Mouse (Mus musculus): Measurements from ENCODE around the gene Tmcc3. TPM values are rescaled to one million over a fixed set of nuclear protein-coding genes. Genes with fewer than 3 reads are reported as not detected.

Tmcc3 gene
- polyA plus RNA-seq, 1 experiment from 2014 or later = 7.8 TPM

DNA sequence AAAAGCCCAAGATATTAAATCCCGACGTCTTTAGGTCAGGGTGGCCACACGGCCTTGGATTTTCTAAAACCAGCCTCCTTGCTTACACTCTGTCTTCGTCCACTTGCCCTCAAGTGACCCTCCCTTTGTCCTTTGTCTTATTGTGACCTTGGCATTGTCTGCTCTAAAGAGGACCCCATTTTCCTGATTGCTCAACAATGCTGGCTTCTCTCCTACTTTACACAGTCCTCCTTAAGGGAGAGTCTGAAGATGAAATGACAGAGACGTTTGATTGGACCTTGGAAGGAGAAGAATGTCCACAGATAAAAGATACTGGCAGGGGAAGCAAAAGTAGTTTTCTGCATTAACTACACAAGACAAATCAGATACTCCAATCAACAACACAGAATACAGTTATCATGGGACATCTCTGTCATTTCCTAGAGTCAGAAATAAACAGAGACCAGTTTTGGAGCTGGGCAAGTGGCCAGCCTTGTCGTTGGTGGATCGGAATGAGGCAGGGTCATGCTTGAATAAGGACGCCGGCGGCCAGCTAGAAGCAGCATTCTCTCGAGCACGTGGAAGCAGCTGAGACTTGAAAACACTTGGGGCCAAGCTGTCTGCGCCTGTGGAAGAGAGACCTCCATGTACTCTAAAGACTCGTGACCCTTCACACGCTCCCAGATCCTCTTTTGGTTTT is 150.8 kb downstream of the Tmcc3 start:
- peak; percentile 80 for ATAC-seq (replicated peaks; ENCODE audit: low FRiP score)
- 47% methylated on average over 15 of the region's 15 CpGs for WGBS
- no peak overlapping the region for H3K4me2 ChIP-seq
- H3K27me3 ChIP-seq = no peaks in the 10 kb centered on the region
- H3K4me1 ChIP-seq = peaks cover 42% of the 10 kb centered on the region
- no peak overlapping the region for H3K9ac ChIP-seq
- no peak overlapping the region for H3K4me3 ChIP-seq (replicated peaks)
- no peaks in the 10 kb centered on the region for H3K9me3 ChIP-seq (replicated peaks)
- no peaks in the 10 kb centered on the region for H3K36me3 ChIP-seq
- H3K27ac ChIP-seq = peak overlapping the region; percentile 59

GRCm38 (mm10) chr10:94463410-94463809 is 151.7 kb downstream of the Tmcc3 start:
- 84% methylated on average over 2 of the region's 2 CpGs for WGBS
- Histone ChIP-seq H3K4me3 (replicated peaks) (no peak overlapping the region), H3K4me1 (peaks cover 37% of the 10 kb centered on the region), H3K36me3 (no peaks in the 10 kb centered on the region), H3K9ac (no peak overlapping the region), H3K9me3 (replicated peaks) (no peaks in the 10 kb centered on the region), H3K4me2 (no peak overlapping the region), H3K27me3 (no peaks in the 10 kb centered on the region), H3K27ac (peak overlapping the region; percentile 59; the same call in 1 of the 2 replicates)
- ATAC-seq (replicated peaks; ENCODE audit: low FRiP score) = no peak

DNA sequence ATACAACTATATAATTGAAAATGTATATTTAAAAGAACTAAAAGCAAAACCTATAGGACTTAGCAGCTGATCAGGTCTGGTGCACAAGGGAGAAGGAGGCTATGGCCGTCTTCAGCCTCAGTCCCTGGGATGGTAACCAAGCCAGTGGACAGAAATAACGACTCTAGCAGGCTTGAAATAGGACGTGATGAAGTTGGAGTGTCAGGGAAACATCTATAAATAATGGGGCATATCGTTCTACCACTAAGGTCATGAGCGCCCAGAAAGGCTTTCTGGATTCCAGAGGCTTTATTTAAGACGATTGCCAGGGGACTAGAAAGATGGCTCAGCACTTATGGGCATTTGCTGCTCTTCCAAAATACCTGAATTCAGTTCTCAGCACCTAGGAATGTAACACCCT is 153.9 kb downstream of the Tmcc3 start:
- Histone ChIP-seq H3K4me3 (replicated peaks) (no peak overlapping the region), H3K9ac (no peak overlapping the region), H3K4me1 (peaks cover 35% of the 10 kb centered on the region), H3K9me3 (replicated peaks) (no peaks in the 10 kb centered on the region), H3K36me3 (no peaks in the 10 kb centered on the region), H3K4me2 (no peak overlapping the region), H3K27me3 (no peaks in the 10 kb centered on the region), H3K27ac (no peak overlapping the region)
- WGBS = 49% methylated on average over 6 of the region's 6 CpGs
- no peak for ATAC-seq (replicated peaks; ENCODE audit: low FRiP score)

GRCm38 (mm10) chr10:94466313-94466712 is 154.6 kb downstream of the Tmcc3 start:
- Histone ChIP-seq H3K9ac (no peak overlapping the region), H3K27me3 (no peaks in the 10 kb centered on the region), H3K9me3 (replicated peaks) (no peaks in the 10 kb centered on the region), H3K27ac (peak overlapping the region; percentile 54; the same call in 1 of the 2 replicates), H3K4me1 (peaks cover 35% of the 10 kb centered on the region), H3K36me3 (no peaks in the 10 kb centered on the region), H3K4me3 (replicated peaks) (no peak overlapping the region), H3K4me2 (no peak overlapping the region)
- WGBS = 49% methylated on average over 7 of the region's 7 CpGs
- ATAC-seq (replicated peaks; ENCODE audit: low FRiP score) = no peak

DNA sequence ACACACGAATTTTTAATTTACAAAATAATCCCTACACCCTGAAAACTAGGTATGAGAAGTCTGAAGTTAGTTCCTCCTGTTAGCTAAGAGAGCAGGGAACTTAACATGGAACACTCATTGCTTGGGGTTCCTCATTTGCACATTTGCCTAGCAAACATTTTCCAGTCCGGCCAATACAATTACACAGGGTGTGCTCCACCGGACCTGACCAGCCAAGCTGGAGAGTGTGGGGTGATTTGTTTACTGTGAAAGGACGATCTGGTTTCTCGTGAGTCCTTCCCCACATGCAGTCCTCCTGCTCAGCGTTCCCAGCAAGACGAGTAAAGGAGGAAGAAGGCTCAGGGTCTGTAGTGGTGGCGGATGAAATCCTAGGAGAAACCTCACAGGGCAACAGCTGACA is 159.7 kb downstream of the Tmcc3 start:
- no peaks in the 10 kb centered on the region for H3K27me3 ChIP-seq
- ATAC-seq (replicated peaks; ENCODE audit: low FRiP score) = no peak
- WGBS = 39% methylated on average over 8 of the region's 8 CpGs
- H3K27ac ChIP-seq = no peak overlapping the region
- H3K36me3 ChIP-seq = no peaks in the 10 kb centered on the region
- 0 out of 2 replicates have a peak, but pooled peaks cover 8% of the 10 kb centered on the region for H3K4me1 ChIP-seq
- no peak overlapping the region for H3K9ac ChIP-seq
- H3K4me3 ChIP-seq (replicated peaks) = no peak overlapping the region
- H3K9me3 ChIP-seq (replicated peaks) = no peaks in the 10 kb centered on the region
- H3K4me2 ChIP-seq = no peak overlapping the region

DNA sequence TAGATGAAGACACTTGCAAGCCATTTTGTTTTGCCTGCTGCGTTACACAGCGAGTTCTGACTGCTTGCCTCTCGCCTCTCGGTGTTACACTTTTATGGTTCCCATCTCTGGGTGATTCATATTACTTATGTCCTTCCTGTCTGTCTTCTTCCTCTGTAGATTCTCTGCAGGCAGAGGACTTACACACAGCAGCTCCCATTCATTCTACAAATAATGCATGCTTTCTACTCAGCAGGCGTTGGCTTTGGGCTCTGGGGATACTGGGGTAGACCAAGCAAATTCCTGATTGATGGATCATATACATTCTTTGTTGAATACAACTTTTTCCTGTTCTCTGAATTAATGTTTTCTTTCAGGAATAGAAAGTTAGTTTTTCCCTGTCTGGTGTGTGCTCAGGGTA is 161.8 kb downstream of the Tmcc3 start:
- no peak for ATAC-seq (replicated peaks; ENCODE audit: low FRiP score)
- 69% methylated on average over 5 of the region's 5 CpGs for WGBS

GRCm38 (mm10) chr10:94474185-94474584 is 162.4 kb downstream of the Tmcc3 start:
- Histone ChIP-seq H3K9me3 (replicated peaks) (no peaks in the 10 kb centered on the region), H3K27me3 (no peaks in the 10 kb centered on the region), H3K4me1 (0 out of 2 replicates have a peak, but pooled peaks cover 4% of the 10 kb centered on the region), H3K36me3 (no peaks in the 10 kb centered on the region), H3K4me2 (no peak overlapping the region), H3K9ac (no peak overlapping the region), H3K4me3 (replicated peaks) (no peak overlapping the region), H3K27ac (no peak overlapping the region)
- no peak for ATAC-seq (replicated peaks; ENCODE audit: low FRiP score)
- 88% methylated on average over 5 of the region's 5 CpGs for WGBS

More for the DNA sequence above, 161.8 kb downstream of the Tmcc3 start:
- Histone ChIP-seq H3K4me2 (no peak overlapping the region), H3K9me3 (replicated peaks) (no peaks in the 10 kb centered on the region), H3K4me3 (replicated peaks) (no peak overlapping the region), H3K27me3 (no peaks in the 10 kb centered on the region), H3K36me3 (no peaks in the 10 kb centered on the region), H3K27ac (no peak overlapping the region), H3K4me1 (0 out of 2 replicates have a peak, but pooled peaks cover 4% of the 10 kb centered on the region), H3K9ac (no peak overlapping the region)

- Histone ChIP-seq H3K9me3 (replicated peaks) (peaks cover 7% of the 10 kb centered on the region; the same call in 1 of the 2 replicates), H3K9ac (no peak overlapping the region), H3K4me2 (no peak overlapping the region), H3K27ac (no peak overlapping the region), H3K4me3 (replicated peaks) (no peak overlapping the region), H3K4me1 (0 out of 2 replicates have a peak, but pooled peaks cover 4% of the 10 kb centered on the region), H3K27me3 (no peaks in the 10 kb centered on the region), H3K36me3 (no peaks in the 10 kb centered on the region)
- 85% methylated on average over 13 of the region's 13 CpGs for WGBS
- no peak for ATAC-seq (replicated peaks; ENCODE audit: low FRiP score)
Observed at GRCm38 (mm10) chr10:94477366-94478225, 165.8 kb downstream of the Tmcc3 start.

- H3K4me3 ChIP-seq (replicated peaks) = no peak overlapping the region
- no peak for ATAC-seq (replicated peaks; ENCODE audit: low FRiP score)
- H3K9ac ChIP-seq = no peak overlapping the region
- WGBS = 58% methylated on average over 13 of the region's 13 CpGs
- no peak overlapping the region for H3K27ac ChIP-seq
- H3K4me2 ChIP-seq = peak overlapping the region; percentile 34; the same call in 1 of the 2 replicates
- no peaks in the 10 kb centered on the region for H3K36me3 ChIP-seq
- 0 out of 2 replicates have a peak, but pooled peaks cover 4% of the 10 kb centered on the region for H3K4me1 ChIP-seq
- no peaks in the 10 kb centered on the region for H3K27me3 ChIP-seq
- H3K9me3 ChIP-seq (replicated peaks) = peaks cover 7% of the 10 kb centered on the region; the same call in 1 of the 2 replicates
Observed at GRCm38 (mm10) chr10:94479646-94480045, 167.9 kb downstream of the Tmcc3 start.

GRCm38 (mm10) chr10:94480380-94481101 is 168.8 kb downstream of the Tmcc3 start:
- Histone ChIP-seq H3K9ac (no peak overlapping the region), H3K27me3 (no peaks in the 10 kb centered on the region), H3K9me3 (replicated peaks) (peaks cover 7% of the 10 kb centered on the region; the same call in 1 of the 2 replicates), H3K27ac (no peak overlapping the region), H3K4me3 (replicated peaks) (no peak overlapping the region), H3K36me3 (no peaks in the 10 kb centered on the region), H3K4me2 (no peak overlapping the region), H3K4me1 (0 out of 2 replicates have a peak, but pooled peaks cover 4% of the 10 kb centered on the region)
- no peak for ATAC-seq (replicated peaks; ENCODE audit: low FRiP score)
- 82% methylated on average over 13 of the region's 13 CpGs for WGBS

DNA sequence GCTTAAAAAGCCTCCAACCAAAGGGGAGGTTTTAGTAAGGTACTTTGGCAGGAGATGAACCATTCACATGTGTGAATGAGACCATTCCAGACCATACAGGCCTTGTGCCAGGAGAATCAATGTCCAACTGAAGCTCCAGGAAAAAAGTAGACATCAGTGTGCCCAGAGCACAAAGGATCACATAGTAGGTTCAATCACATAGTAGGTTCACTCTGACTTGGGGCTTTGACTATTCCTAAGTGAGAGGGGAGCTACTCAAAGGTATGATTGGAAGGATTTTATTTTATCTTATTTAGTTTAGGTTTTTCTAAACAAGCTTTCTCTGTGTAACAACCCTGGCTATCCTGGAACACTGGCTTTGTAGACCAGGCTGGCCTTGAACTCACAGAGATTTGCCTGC is 169.9 kb downstream of the Tmcc3 start:
- no peaks in the 10 kb centered on the region for H3K27me3 ChIP-seq
- no peak overlapping the region for H3K9ac ChIP-seq
- H3K9me3 ChIP-seq (replicated peaks) = peaks cover 7% of the 10 kb centered on the region; the same call in 1 of the 2 replicates
- no peak overlapping the region for H3K4me2 ChIP-seq
- H3K36me3 ChIP-seq = no peaks in the 10 kb centered on the region
- no peak for ATAC-seq (replicated peaks; ENCODE audit: low FRiP score)
- H3K4me3 ChIP-seq (replicated peaks) = no peak overlapping the region
- H3K27ac ChIP-seq = no peak overlapping the region
- 0 out of 2 replicates have a peak, but pooled peaks cover 4% of the 10 kb centered on the region for H3K4me1 ChIP-seq

All from kidney, embryonic 15.5 days (tissue).